Mouse (Mus musculus) forebrain, embryonic 13.5 days (tissue): Measurements from ENCODE around the gene Nfkbil1. TPM values are rescaled to one million over a fixed set of nuclear protein-coding genes. Genes with fewer than 3 reads are reported as not detected.

Source experiments
- ATAC-seq: fragments of 200-750 bp; cut with Nextera tagmentation; 2 replicates; pipeline ENCODE4 v1.8.0; 2017
- H3K27ac ChIP-seq: fragments of 300-500 bp; sonication (generic); 2 replicates; pipeline ENCODE4 v1.5.1; 2015; ENCODE audit warnings: inconsistent platforms, mild to moderate bottlenecking, moderate library complexity
- H3K27me3 ChIP-seq: fragments of 300-500 bp; sonication (generic); 2 replicates; pipeline ENCODE4 v1.6.1; 2015; ENCODE audit warnings: mild to moderate bottlenecking, inconsistent platforms
- H3K36me3 ChIP-seq: fragments of 300-500 bp; sonication (generic); 2 replicates; pipeline ENCODE4 v1.6.1; 2015; ENCODE audit warnings: mild to moderate bottlenecking, inconsistent platforms; ENCODE audit not compliant: poor library complexity, severe bottlenecking
- H3K4me1 ChIP-seq: fragments of 300-500 bp; sonication (generic); 2 replicates; pipeline ENCODE4 v1.6.1; 2015; ENCODE audit warnings: inconsistent platforms
- H3K4me2 ChIP-seq: fragments of 300-500 bp; sonication (generic); 2 replicates; pipeline ENCODE4 v1.6.1; 2015; ENCODE audit warnings: inconsistent platforms, mild to moderate bottlenecking, moderate library complexity
- H3K4me3 ChIP-seq: fragments of 300-500 bp; sonication (generic); 2 replicates; pipeline ENCODE4 v1.5.1; 2015; ENCODE audit warnings: mild to moderate bottlenecking, inconsistent platforms
- H3K9ac ChIP-seq: fragments of 300-500 bp; sonication (generic); 2 replicates; pipeline ENCODE4 v1.6.1; 2015; ENCODE audit warnings: mild to moderate bottlenecking, inconsistent platforms
- H3K9me3 ChIP-seq: fragments of 300-500 bp; sonication (generic); replicated peaks from 2 replicates; pipeline ENCODE4 v1.6.1; 2016; ENCODE audit warnings: inconsistent platforms
- WGBS: fragments of 180-500 bp; shearing (Covaris S2); methylation state at CpG from one replicate; pipeline ENCODE4 v1.1.7; 2015; 5-methylcytosine and 5-hydroxymethylcytosine counted together
- polyA plus RNA-seq: library from polyadenylated mRNA; unstranded; fragments of >200 nt; fragmentation: Nextera tagmentation; extraction: Ambion mirVana; gene quantifications from 2 replicates; pipeline ENCODE4 v1.2.1, GENCODE M21; 2015

Nfkbil1 gene
- polyA plus RNA-seq, 1 experiment from 2014 or later, result 11.2 TPM

GRCm38 (mm10) chr17:35262664-35263522 is 27.3 kb upstream of the Nfkbil1 start, which contains the start of gene H2-D1:
Gene H2-D1, plus strand, starts transcription at chr17:35262730.
- H3K27ac ChIP-seq, result no peak within 1 kb of the TSS
- WGBS, result under 1% methylated on average over 73 of the region's 73 CpGs
- ATAC-seq, result peak; percentile 94

GRCm38 (mm10) chr17:35261651-35262050 is 26.1 kb upstream of the Nfkbil1 start:
- no peak overlapping the region for H3K9ac ChIP-seq
- no peak for ATAC-seq
- H3K27me3 ChIP-seq, result peaks cover 22% of the 10 kb centered on the region
- no peak overlapping the region for H3K4me3 ChIP-seq
- H3K27ac ChIP-seq, result no peak overlapping the region
- no peaks in the 10 kb centered on the region for H3K9me3 ChIP-seq
- H3K4me1 ChIP-seq, result 0 out of 2 replicates have a peak, but pooled peaks cover 10% of the 10 kb centered on the region
- 76% methylated on average over 13 of the region's 13 CpGs for WGBS
- no peaks in the 10 kb centered on the region for H3K36me3 ChIP-seq
- H3K4me2 ChIP-seq, result no peak overlapping the region

More at GRCm38 (mm10) chr17:35262664-35263522, 27.3 kb upstream of the Nfkbil1 start, which contains the start of gene H2-D1:
- H3K4me3 ChIP-seq, result peak within 1 kb of the TSS; percentile 65
- 0 out of 2 replicates have a peak, but pooled peaks cover 10% of the 10 kb centered on the region for H3K4me1 ChIP-seq
- peak within 1 kb of the TSS; percentile 74 for H3K9ac ChIP-seq
- H3K9me3 ChIP-seq, result no peaks in the 10 kb centered on the region
- peaks cover 22% of the 10 kb centered on the region for H3K27me3 ChIP-seq
- H3K4me2 ChIP-seq, result peak within 1 kb of the TSS; percentile 95
- no peaks in the 10 kb centered on the region for H3K36me3 ChIP-seq

GRCm38 (mm10) chr17:35259621-35260020 is 24.0 kb upstream of the Nfkbil1 start:
- Histone ChIP-seq H3K4me3 (no peak overlapping the region), H3K36me3 (peaks cover 2% of the 10 kb centered on the region), H3K9ac (no peak overlapping the region), H3K27ac (no peak overlapping the region), H3K27me3 (peaks cover 22% of the 10 kb centered on the region), H3K4me2 (no peak overlapping the region), H3K4me1 (0 out of 2 replicates have a peak, but pooled peaks cover 10% of the 10 kb centered on the region), H3K9me3 (no peaks in the 10 kb centered on the region)
- ATAC-seq, result no peak
- 77% methylated on average over 4 of the region's 4 CpGs for WGBS

GRCm38 (mm10) chr17:35258492-35259478 is 23.2 kb upstream of the Nfkbil1 start:
- 59% methylated on average over 13 of the region's 14 CpGs for WGBS
- H3K4me2 ChIP-seq, result no peak overlapping the region
- H3K27ac ChIP-seq, result no peak overlapping the region
- H3K4me1 ChIP-seq, result 0 out of 2 replicates have a peak, but pooled peaks cover 7% of the 10 kb centered on the region
- no peak overlapping the region for H3K9ac ChIP-seq
- H3K27me3 ChIP-seq, result peaks cover 14% of the 10 kb centered on the region
- H3K36me3 ChIP-seq, result peaks cover 10% of the 10 kb centered on the region
- H3K4me3 ChIP-seq, result no peak overlapping the region
- H3K9me3 ChIP-seq, result no peaks in the 10 kb centered on the region
- no peak for ATAC-seq

GRCm38 (mm10) chr17:35257824-35258491 is 22.4 kb upstream of the Nfkbil1 start:
- Histone ChIP-seq H3K4me2 (peak overlapping the region; percentile 51), H3K27me3 (peaks cover 13% of the 10 kb centered on the region), H3K27ac (no peak overlapping the region), H3K4me1 (0 out of 2 replicates have a peak, but pooled peaks cover 4% of the 10 kb centered on the region), H3K9me3 (no peaks in the 10 kb centered on the region), H3K36me3 (peaks cover 19% of the 10 kb centered on the region), H3K4me3 (peak overlapping the region; percentile 14), H3K9ac (0 out of 2 replicates have a peak overlapping the region, but pooled peaks have one; percentile 18)
- WGBS, result 13% methylated on average over 17 of the region's 17 CpGs
- no peak for ATAC-seq

GRCm38 (mm10) chr17:35257378-35257777 is 21.8 kb upstream of the Nfkbil1 start:
- peaks cover 24% of the 10 kb centered on the region for H3K36me3 ChIP-seq
- H3K27ac ChIP-seq, result no peak overlapping the region
- no peaks in the 10 kb centered on the region for H3K9me3 ChIP-seq
- 82% methylated on average over 1 of the region's 1 CpGs for WGBS
- H3K9ac ChIP-seq, result 0 out of 2 replicates have a peak overlapping the region, but pooled peaks have one; percentile 18
- H3K4me3 ChIP-seq, result no peak overlapping the region
- peaks cover 11% of the 10 kb centered on the region for H3K27me3 ChIP-seq
- H3K4me1 ChIP-seq, result 0 out of 2 replicates have a peak, but pooled peaks cover under 1% of the 10 kb centered on the region
- no peak for ATAC-seq
- no peak overlapping the region for H3K4me2 ChIP-seq

GRCm38 (mm10) chr17:35255704-35256103 is 20.1 kb upstream of the Nfkbil1 start:
- Histone ChIP-seq H3K9ac (no peak overlapping the region), H3K36me3 (peaks cover 40% of the 10 kb centered on the region), H3K4me1 (no peaks in the 10 kb centered on the region), H3K27ac (no peak overlapping the region), H3K4me2 (no peak overlapping the region), H3K4me3 (no peak overlapping the region), H3K27me3 (no peaks in the 10 kb centered on the region; the same call in 1 of the 2 replicates), H3K9me3 (no peaks in the 10 kb centered on the region)
- 63% methylated on average over 4 of the region's 4 CpGs for WGBS
- ATAC-seq, result no peak

GRCm38 (mm10) chr17:35255301-35255700 is 19.7 kb upstream of the Nfkbil1 start:
- 63% methylated on average over 3 of the region's 3 CpGs for WGBS
- ATAC-seq, result no peak
- Histone ChIP-seq H3K4me1 (no peaks in the 10 kb centered on the region), H3K27me3 (no peaks in the 10 kb centered on the region; the same call in 1 of the 2 replicates), H3K9ac (no peak overlapping the region), H3K4me2 (no peak overlapping the region), H3K27ac (no peak overlapping the region), H3K9me3 (no peaks in the 10 kb centered on the region), H3K4me3 (no peak overlapping the region), H3K36me3 (peaks cover 44% of the 10 kb centered on the region)

GRCm38 (mm10) chr17:35254241-35255098 is 18.9 kb upstream of the Nfkbil1 start:
- H3K36me3 ChIP-seq, result peaks cover 53% of the 10 kb centered on the region
- 61% methylated on average over 11 of the region's 11 CpGs for WGBS
- H3K4me3 ChIP-seq, result no peak overlapping the region
- no peak overlapping the region for H3K4me2 ChIP-seq
- H3K4me1 ChIP-seq, result no peaks in the 10 kb centered on the region
- H3K9ac ChIP-seq, result no peak overlapping the region
- H3K9me3 ChIP-seq, result no peaks in the 10 kb centered on the region
- H3K27me3 ChIP-seq, result no peaks in the 10 kb centered on the region; the same call in 1 of the 2 replicates
- peak; percentile 22 for ATAC-seq
- H3K27ac ChIP-seq, result no peak overlapping the region

- no peak overlapping the region for H3K27ac ChIP-seq
- WGBS, result 87% methylated on average over 32 of the region's 32 CpGs
- no peak overlapping the region for H3K4me3 ChIP-seq
- H3K4me2 ChIP-seq, result no peak overlapping the region
- H3K9ac ChIP-seq, result no peak overlapping the region
- H3K4me1 ChIP-seq, result no peaks in the 10 kb centered on the region
- peaks cover 62% of the 10 kb centered on the region for H3K36me3 ChIP-seq
- peak; percentile 20 for ATAC-seq
- no peaks in the 10 kb centered on the region for H3K27me3 ChIP-seq
- no peaks in the 10 kb centered on the region for H3K9me3 ChIP-seq
These were observed 17.9 kb upstream of the Nfkbil1 start for GRCm38 (mm10) chr17:35253293-35254093.
